Mouse (Mus musculus): ENCODE results near the gene Irf8. TPM values are rescaled to one million over a fixed set of nuclear protein-coding genes. Genes with fewer than 3 reads are reported as not detected.
A peak's percentile ranks its signal among the peaks of the same experiment; 100 is the strongest.

Gene Irf8
- polyA plus RNA-seq, 1 experiment from 2014 or later = 7.6 TPM

GRCm38 (mm10) chr8:120758005-120758404 is 21.8 kb downstream of the Irf8 start:
- DNase-seq (ENCODE audit: low spot score) = no peak
- Histone ChIP-seq H3K9me3 (replicated peaks) (no peaks in the 10 kb centered on the region), H3K27me3 (ENCODE audit: low read depth, poor library complexity, severe bottlenecking) (peaks cover 17% of the 10 kb centered on the region; the same call in 1 of the 2 replicates), H3K4me1 (peaks cover 27% of the 10 kb centered on the region), H3K27ac (replicated peaks) (peak overlapping the region; percentile 13; the same call in 1 of the 2 replicates), H3K36me3 (no peaks in the 10 kb centered on the region), H3K4me3 (no peak overlapping the region)
- 59% methylated on average over 4 of the region's 4 CpGs for WGBS

- no peak overlapping the region for H3K4me3 ChIP-seq
- 91% methylated on average over 6 of the region's 6 CpGs for WGBS
- peaks cover 25% of the 10 kb centered on the region for H3K4me1 ChIP-seq
- DNase-seq (ENCODE audit: low spot score) = no peak
- H3K36me3 ChIP-seq = no peaks in the 10 kb centered on the region
- no peaks in the 10 kb centered on the region for H3K9me3 ChIP-seq (replicated peaks)
- no peak overlapping the region for H3K27ac ChIP-seq (replicated peaks)
- peaks cover 9% of the 10 kb centered on the region; the same call in 1 of the 2 replicates for H3K27me3 ChIP-seq (ENCODE audit: low read depth, poor library complexity, severe bottlenecking)
Observed at GRCm38 (mm10) chr8:120759847-120760246, 23.7 kb downstream of the Irf8 start.

- Histone ChIP-seq H3K9me3 (replicated peaks) (no peaks in the 10 kb centered on the region), H3K4me3 (no peak overlapping the region), H3K4me1 (peaks cover 17% of the 10 kb centered on the region), H3K27me3 (ENCODE audit: low read depth, poor library complexity, severe bottlenecking) (0 out of 2 replicates have a peak, but pooled peaks cover 6% of the 10 kb centered on the region), H3K27ac (replicated peaks) (no peak overlapping the region), H3K36me3 (no peaks in the 10 kb centered on the region)
- no peak for DNase-seq (ENCODE audit: low spot score)
- 84% methylated on average over 19 of the region's 19 CpGs for WGBS
Observed at GRCm38 (mm10) chr8:120760341-120761215, 24.4 kb downstream of the Irf8 start.

- Histone ChIP-seq H3K4me1 (peaks cover 9% of the 10 kb centered on the region; the same call in 1 of the 2 replicates), H3K9me3 (replicated peaks) (no peaks in the 10 kb centered on the region), H3K36me3 (no peaks in the 10 kb centered on the region), H3K4me3 (no peak overlapping the region), H3K27me3 (ENCODE audit: low read depth, poor library complexity, severe bottlenecking) (peaks cover 17% of the 10 kb centered on the region; the same call in 1 of the 2 replicates), H3K27ac (replicated peaks) (no peak overlapping the region)
- WGBS = 70% methylated on average over 5 of the region's 5 CpGs
- no peak for DNase-seq (ENCODE audit: low spot score)
Observed at GRCm38 (mm10) chr8:120763267-120763666, 27.1 kb downstream of the Irf8 start.

- no peak overlapping the region for H3K4me3 ChIP-seq
- peaks cover 25% of the 10 kb centered on the region for H3K27me3 ChIP-seq (ENCODE audit: low read depth, poor library complexity, severe bottlenecking)
- DNase-seq (ENCODE audit: low spot score) = no peak
- H3K36me3 ChIP-seq = no peaks in the 10 kb centered on the region
- H3K9me3 ChIP-seq (replicated peaks) = no peaks in the 10 kb centered on the region
- peaks cover 9% of the 10 kb centered on the region; the same call in 1 of the 2 replicates for H3K4me1 ChIP-seq
- H3K27ac ChIP-seq (replicated peaks) = no peak overlapping the region
Observed at GRCm38 (mm10) chr8:120764638-120765037, 28.5 kb downstream of the Irf8 start.

GRCm38 (mm10) chr8:120766622-120767021 is 30.5 kb downstream of the Irf8 start:
- no peak for DNase-seq (ENCODE audit: low spot score)
- Histone ChIP-seq H3K4me3 (no peak overlapping the region), H3K4me1 (peaks cover 12% of the 10 kb centered on the region; the same call in 1 of the 2 replicates), H3K27me3 (ENCODE audit: low read depth, poor library complexity, severe bottlenecking) (peaks cover 19% of the 10 kb centered on the region), H3K36me3 (no peaks in the 10 kb centered on the region), H3K9me3 (replicated peaks) (no peaks in the 10 kb centered on the region), H3K27ac (replicated peaks) (no peak overlapping the region)
- 41% methylated on average over 3 of the region's 3 CpGs for WGBS

- Histone ChIP-seq H3K9me3 (replicated peaks) (no peaks in the 10 kb centered on the region), H3K27me3 (ENCODE audit: low read depth, poor library complexity, severe bottlenecking) (peaks cover 31% of the 10 kb centered on the region), H3K4me3 (no peak overlapping the region), H3K27ac (replicated peaks) (no peak overlapping the region), H3K36me3 (no peaks in the 10 kb centered on the region), H3K4me1 (peaks cover 13% of the 10 kb centered on the region; the same call in 1 of the 2 replicates)
- no peak for DNase-seq (ENCODE audit: low spot score)
- 81% methylated on average over 12 of the region's 12 CpGs for WGBS
Observed at GRCm38 (mm10) chr8:120768454-120769218, 32.5 kb downstream of the Irf8 start.

GRCm38 (mm10) chr8:120777184-120777583 is 41.0 kb downstream of the Irf8 start:
- no peak for DNase-seq (ENCODE audit: low spot score)
- no peak overlapping the region for H3K27ac ChIP-seq (replicated peaks)
- WGBS = 91% methylated on average over 10 of the region's 10 CpGs

GRCm38 (mm10) chr8:120777732-120778131 is 41.6 kb downstream of the Irf8 start:
- Histone ChIP-seq H3K27me3 (ENCODE audit: low read depth, poor library complexity, severe bottlenecking) (peaks cover 42% of the 10 kb centered on the region), H3K27ac (replicated peaks) (no peak overlapping the region), H3K9me3 (replicated peaks) (no peaks in the 10 kb centered on the region), H3K4me3 (no peak overlapping the region), H3K36me3 (no peaks in the 10 kb centered on the region), H3K4me1 (peaks cover 28% of the 10 kb centered on the region)
- 56% methylated on average over 13 of the region's 13 CpGs for WGBS
- no peak for DNase-seq (ENCODE audit: low spot score)

More at GRCm38 (mm10) chr8:120777184-120777583, 41.0 kb downstream of the Irf8 start:
- Histone ChIP-seq H3K9me3 (replicated peaks) (no peaks in the 10 kb centered on the region), H3K4me3 (no peak overlapping the region), H3K4me1 (peaks cover 28% of the 10 kb centered on the region), H3K27me3 (ENCODE audit: low read depth, poor library complexity, severe bottlenecking) (peaks cover 46% of the 10 kb centered on the region), H3K36me3 (no peaks in the 10 kb centered on the region)

- no peak for DNase-seq (ENCODE audit: low spot score)
- no peak overlapping the region for H3K27ac ChIP-seq (replicated peaks)
- peaks cover 28% of the 10 kb centered on the region for H3K4me1 ChIP-seq
- no peaks in the 10 kb centered on the region for H3K9me3 ChIP-seq (replicated peaks)
- 94% methylated on average over 7 of the region's 7 CpGs for WGBS
- no peak overlapping the region for H3K4me3 ChIP-seq
- H3K27me3 ChIP-seq (ENCODE audit: low read depth, poor library complexity, severe bottlenecking) = peaks cover 29% of the 10 kb centered on the region
- H3K36me3 ChIP-seq = no peaks in the 10 kb centered on the region
Observed at GRCm38 (mm10) chr8:120779106-120779505, 42.9 kb downstream of the Irf8 start.

- Histone ChIP-seq H3K4me3 (no peak overlapping the region), H3K9me3 (replicated peaks) (no peaks in the 10 kb centered on the region), H3K27me3 (ENCODE audit: low read depth, poor library complexity, severe bottlenecking) (peaks cover 13% of the 10 kb centered on the region; the same call in 1 of the 2 replicates), H3K27ac (replicated peaks) (no peak overlapping the region), H3K4me1 (peaks cover 5% of the 10 kb centered on the region), H3K36me3 (no peaks in the 10 kb centered on the region)
- DNase-seq (ENCODE audit: low spot score) = no peak
- 87% methylated on average over 4 of the region's 4 CpGs for WGBS
Observed at GRCm38 (mm10) chr8:120783781-120784180, 47.6 kb downstream of the Irf8 start.

- Histone ChIP-seq H3K4me1 (no peaks in the 10 kb centered on the region; the same call in 1 of the 2 replicates), H3K36me3 (no peaks in the 10 kb centered on the region), H3K27me3 (ENCODE audit: low read depth, poor library complexity, severe bottlenecking) (peaks cover 13% of the 10 kb centered on the region; the same call in 1 of the 2 replicates), H3K9me3 (replicated peaks) (no peaks in the 10 kb centered on the region), H3K27ac (replicated peaks) (no peak overlapping the region), H3K4me3 (no peak overlapping the region)
- 84% methylated on average over 4 of the region's 4 CpGs for WGBS
- DNase-seq (ENCODE audit: low spot score) = no peak
Observed at GRCm38 (mm10) chr8:120786753-120787152, 50.6 kb downstream of the Irf8 start.

All from midbrain, embryonic 10.5 days (tissue).